Mouse (Mus musculus): ENCODE measurements around the gene Sstr3.

Gene Sstr3

DNA sequence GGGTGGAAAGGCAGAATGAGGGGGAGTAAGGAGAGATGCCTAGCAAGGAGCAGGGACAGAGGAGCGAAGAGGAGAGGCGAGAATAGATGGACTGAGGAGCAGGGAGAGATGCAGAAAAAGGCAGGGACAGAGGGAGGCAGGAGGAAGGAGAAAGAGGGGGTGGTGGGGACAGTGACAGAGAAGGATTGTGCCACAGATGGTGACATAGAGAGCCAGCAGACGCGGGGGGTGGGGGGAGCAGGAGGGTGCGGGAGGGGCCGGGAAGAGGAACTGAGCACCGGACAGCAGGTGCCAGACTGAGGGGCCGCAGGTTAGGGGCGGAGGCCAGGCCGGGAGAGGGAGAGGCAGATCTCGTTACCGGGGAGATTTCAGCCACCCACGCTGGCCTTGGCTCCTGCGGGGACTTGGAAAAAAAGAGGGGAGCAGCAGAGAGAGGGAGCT, at the start of gene Sstr3:
TSS of gene Sstr3 (minus strand) at position 125 of the 441 bp plus-strand sequence.
- DNase-seq (ENCODE audit: low spot score in 2 of 2) = no peak

DNA sequence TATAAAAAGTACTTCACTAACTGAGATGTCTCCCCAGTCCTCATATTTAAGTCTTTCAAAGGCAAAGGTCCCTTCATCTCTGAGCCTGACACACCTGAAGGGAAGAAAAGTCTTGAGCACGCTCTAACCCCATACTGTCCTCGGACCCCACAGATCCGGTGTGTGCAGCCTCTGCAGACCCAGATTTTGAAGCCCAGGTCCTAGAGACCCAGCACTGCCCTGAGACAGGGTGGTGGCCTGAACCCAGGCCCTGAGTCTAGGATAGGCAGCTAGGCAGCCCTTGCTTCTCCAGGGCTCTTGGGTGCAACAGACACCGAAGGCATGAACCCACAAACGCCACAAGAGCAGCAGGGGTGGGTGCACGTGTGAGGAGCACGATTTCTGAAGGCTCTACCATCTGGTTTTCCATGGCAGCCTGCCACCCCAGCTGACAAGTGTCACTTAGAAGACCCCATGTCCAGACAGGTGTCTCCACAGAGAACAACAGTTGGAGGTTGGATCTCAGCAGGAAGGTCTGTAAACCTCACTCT, 49.5 kb upstream of the Sstr3 start:
- no peak for DNase-seq (ENCODE audit: low spot score in 2 of 2)

DNA sequence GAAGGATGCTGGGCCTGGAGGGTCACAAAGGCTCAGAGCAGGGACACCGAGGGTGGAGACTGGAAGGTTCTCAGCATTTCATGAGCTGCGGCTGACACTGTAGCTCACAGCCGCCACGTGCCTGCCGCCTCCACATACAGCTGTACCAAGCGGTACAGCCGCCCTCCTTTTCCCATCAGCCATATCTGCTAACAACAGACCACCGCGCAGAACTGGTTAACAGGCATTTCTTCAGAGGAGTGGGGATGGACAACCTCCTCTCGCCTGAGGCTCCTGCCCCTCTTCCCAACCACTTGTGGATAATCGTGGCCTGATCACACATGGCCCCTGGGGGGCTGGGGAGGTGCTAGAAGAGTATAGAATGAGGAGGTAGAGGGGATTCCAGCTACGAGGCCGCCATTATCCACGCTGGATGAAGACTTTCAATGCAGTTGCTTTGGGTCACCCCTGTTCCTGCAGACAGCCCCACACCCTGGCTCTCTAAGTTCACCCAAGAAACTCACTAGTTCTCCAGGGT, 48.0 kb upstream of the Sstr3 start:
- DNase-seq (ENCODE audit: low spot score in 2 of 2) = no peak

DNA sequence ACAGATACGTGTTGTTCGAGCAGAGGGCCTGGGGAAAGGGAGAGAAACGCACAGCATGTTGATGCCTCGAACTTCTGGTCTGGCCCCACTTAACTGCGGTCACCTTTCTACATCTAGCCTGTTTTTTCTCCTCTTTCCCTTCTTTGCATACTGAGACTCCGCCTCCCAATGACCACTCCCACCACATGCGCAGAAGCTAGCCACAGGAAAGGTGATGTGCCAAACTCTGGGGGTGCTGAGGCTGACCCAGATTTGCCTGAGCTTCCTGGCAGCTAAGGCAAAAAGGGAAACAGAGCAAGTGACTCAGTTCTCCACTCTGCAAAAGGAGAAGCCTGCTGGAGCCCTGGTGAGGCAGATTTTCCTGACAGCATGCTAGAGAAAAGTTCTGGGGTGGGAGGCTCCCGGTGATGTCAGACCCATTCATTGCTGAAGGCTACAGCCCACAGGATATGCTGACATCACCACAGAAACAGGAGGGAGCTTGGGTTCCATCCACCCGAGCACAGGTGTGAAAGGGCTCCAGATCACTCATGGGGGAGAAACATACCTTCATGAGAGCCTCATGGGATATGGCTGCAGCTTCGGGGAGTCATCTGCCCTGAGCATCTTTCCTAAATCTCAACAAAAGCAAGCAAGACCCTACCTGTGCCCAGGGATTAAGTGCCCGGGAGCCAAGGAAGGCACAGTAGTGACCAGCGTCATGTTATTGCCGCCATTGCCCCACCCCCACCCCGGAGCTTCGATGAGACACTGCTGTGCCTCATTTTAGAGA, 47.4 kb upstream of the Sstr3 start:
- no peak for DNase-seq (ENCODE audit: low spot score in 2 of 2)

DNA sequence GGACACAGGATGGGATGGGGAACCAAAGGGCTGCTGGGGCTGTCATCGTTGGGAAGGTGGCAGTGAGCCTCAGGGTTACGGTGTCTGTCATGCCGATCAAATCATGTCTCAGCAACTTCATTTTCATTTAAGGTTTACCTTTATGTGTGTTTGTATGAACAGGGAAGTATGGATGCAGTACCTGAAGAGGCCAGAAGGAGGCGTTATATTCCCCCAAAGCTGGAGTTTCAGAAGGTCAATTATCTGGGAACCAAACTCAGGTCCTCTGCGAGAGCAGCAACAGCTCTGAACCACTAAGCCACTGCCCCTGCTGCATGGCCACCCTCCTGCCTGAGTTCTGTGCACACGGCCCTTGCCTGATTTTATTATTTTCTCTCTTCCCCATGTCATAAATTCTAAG, 46.3 kb upstream of the Sstr3 start:
- no peak for DNase-seq (ENCODE audit: low spot score in 2 of 2)

DNA sequence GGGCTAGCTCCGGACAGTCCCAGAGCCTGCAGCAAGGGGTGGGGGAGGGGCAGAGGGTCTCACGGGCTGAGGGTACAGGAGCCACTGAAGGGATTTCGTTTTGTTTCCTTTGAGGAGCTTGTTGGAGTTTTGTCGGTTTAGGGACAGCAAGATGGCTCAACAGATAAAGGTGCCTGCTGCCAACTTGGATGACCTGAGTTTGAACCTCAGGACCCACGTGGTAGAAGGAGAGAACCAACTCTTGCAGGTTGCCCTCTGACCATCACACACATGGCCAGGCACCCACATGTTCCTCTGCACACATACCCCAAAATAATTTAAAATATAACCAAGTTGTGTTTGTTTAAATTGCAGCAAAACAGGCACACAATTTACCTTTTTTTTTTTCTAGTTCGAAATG, 45.5 kb upstream of the Sstr3 start:
- no peak for DNase-seq (ENCODE audit: low spot score in 2 of 2)

DNA sequence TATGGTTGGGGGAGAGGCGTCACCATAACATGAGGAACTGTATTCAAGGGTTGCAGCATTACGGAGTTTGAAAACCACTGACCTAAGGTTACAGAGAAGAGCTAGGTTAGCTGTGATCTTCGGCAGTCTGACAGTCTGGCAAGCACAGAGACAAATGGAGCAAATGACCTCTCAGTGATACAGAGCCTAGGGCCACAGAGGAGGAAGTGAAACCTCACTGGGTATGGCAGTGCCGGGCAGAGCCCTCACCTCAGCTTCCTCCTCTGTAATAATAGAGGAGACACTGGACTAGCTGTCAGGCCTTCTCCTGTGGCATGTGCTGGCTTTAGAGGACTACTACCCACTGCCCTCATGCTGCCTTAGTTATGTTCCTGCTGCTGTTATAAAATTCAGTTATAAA, 44.4 kb upstream of the Sstr3 start:
- no peak for DNase-seq (ENCODE audit: low spot score in 2 of 2)

DNA sequence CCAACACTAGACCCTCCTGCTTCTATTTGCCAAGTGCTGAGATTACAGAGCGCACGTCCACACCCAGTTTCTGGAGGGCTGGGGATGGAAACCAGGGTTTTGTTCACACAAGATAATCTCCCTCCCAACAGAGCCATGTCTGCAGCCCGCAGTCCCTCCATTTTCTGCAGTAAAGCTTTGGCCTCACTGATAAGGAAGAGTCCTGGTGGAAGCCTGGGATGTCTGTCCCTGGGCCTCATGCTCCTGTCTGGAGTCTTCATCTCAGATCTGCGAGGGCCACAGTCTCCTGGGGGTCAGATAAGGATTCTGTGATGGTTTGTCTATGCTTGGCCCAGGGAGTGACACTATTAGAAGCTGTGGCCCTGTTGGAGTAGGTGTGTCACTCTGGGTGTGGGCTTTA, 43.6 kb upstream of the Sstr3 start:
- DNase-seq (ENCODE audit: low spot score in 2 of 2) = no peak

DNA sequence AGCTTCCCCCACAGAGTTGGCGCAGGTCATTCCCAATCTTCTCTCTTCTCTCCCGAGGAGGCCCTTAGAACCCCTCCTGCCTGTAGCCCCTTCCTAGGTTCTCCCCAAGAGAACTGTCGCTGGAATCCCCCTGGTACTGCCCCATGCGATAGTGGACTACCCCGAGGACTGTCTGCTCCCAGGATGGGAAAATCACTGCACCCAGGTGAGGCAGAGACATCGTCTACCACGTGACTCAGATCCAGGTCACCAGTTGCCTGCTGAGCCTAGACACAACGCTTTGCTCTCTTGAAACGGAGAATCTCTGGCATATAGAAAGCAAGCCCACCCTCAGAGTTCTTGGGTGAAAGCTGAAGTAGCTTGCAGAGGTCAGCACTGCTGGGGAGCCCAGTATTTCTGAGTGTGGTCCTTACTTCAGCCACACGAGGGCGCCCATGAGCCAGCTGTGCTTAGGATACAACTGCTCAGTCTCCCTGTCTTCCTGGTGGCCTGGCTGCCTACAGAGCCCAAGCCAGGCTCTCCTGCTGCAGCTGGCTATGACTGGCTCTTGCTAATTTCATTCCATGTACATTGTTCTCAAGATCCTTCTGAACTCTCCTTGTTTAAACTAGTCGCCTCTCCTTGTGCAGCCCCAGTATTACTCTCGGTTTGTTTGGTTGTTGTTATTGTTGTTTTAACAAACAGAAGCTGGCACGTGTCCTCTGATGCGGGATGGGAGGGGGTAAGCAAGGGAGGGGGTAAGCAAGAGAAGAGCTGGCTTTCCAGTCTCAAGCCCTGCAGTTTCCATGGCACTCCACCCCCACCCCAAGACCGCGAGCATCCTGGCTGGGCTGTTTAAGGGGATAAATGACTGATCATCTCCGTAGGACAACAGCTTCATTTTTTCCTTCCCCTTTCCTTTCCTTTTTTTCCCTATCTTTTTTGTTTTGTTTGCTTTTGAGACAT, 42.8 kb upstream of the Sstr3 start:
- peak; percentile 77 to 89 for DNase-seq (ENCODE audit: low spot score in 2 of 2)

DNA sequence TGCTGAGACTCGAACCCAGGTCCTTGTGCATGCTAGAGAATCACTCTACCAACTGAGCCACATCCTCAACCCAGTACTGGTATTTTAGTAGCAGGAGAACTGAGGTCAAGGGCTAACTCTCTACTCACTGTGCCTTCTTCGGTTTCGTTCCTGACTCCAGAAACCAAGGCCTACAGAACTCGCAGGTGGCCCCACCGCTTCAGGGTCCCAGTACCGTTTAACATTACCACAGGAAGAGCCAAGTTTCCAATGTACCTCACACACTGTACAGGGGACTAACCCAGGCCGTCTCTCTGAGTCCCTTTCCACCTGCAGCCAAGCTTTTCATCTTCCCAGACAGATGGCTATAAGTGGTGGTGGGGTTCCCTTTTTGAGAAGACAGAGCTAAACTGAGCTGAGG, 40.9 kb upstream of the Sstr3 start:
- no peak for DNase-seq (ENCODE audit: low spot score in 2 of 2)

DNA sequence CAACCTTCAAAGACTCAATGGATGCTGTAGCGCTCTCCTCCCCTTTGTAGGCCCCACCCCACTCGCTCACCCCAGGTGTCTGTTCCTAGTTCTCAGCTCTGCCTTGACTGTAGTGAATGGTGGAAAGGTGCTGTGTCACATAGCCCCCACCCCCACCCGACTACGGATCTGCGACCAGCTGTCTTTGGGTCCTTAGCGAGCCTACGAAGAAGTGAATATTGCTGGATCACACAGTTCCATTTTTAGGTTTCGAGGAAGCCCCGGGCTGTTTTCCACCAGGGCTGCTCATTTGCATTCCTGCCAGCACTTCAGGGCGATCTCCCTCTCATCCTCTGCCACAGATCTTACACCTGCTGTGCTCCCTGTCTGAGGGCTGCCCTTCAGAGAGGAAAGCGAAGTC, 38.9 kb upstream of the Sstr3 start:
- DNase-seq (ENCODE audit: low spot score in 2 of 2) = no peak

DNA sequence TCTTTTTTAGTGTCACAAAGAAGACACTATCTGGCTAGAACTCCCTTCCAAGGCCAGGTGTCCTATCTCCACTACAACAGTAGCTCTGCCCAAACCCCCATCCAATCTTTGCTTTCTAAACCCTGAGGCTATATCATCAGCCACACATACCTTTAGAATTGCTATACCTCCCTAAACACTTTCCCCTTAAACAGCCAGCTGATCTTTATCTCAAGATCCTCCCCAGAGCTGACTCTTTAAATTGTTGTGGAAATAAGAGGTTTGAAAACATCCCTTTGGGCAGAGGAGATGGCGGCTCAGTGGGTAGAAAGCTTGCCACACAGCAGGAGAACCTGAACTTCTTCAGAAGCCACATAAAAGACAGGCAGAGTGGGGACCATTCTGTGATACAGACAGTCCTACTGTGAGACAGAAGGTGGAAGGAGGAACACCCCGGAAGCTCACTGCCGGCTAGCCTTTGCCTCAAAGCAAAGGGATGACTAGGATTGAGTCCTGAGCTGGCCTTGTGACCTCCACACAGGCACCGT, 31.9 kb upstream of the Sstr3 start:
- DNase-seq (ENCODE audit: low spot score in 2 of 2) = no peak

DNA sequence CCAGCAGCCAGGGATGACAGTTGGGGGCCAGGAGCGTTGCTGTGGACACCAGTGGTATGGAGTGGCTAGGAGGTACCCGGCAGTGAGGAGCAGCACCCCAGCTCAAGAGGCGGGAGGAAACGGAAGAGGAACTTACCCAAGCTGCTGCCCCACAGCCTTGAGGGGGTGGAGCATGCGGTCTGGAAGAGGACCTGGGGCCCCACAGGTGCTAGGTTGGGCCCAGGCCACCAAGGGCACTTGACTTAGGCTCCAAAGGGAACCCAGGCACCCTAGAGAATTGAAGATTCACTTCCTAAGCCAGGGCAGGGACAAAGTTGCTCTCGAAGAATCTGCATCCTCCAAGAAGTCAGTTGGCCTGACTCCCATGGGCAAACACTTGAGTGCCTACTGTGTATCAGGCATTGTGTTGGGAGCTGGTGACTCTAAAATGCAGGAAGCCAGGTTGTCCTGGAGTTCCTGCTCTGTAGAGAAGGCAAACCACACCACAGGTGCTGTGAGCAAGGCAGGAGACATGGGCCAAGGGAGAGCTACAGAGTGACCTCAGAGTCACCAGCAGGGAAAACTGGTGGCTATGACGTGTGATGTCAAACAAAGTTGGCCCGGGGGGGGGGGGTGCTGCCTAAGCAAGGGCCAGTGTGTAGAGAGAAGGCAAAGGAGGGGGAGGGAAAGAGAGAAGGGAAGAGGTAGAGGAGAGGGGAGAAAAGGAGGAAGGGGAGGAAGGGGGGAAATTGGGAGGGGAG, 28.3 kb upstream of the Sstr3 start, which contains the start of gene Rac2:
TSS of gene Rac2 (minus strand) at position 126 of the 740 bp plus-strand sequence.
- DNase-seq (ENCODE audit: low spot score in 2 of 2) = no peak

DNA sequence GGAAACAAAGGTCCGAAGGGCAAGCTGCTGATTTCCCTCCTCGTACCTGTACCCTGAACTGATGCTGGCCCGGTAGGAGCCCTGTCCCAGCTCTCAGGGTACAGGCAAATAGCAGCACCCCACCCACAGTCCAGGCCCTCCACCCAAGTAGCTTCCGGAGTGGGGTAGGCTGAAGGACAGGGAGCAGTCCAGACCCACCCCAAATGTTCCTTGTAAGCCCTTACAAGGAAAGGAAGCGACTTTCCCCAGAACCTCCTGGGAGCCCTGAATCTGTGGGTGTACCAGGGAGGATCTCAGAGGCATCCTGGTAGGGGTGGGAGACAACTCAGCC, 27.8 kb upstream of the Sstr3 start:
- DNase-seq (ENCODE audit: low spot score in 2 of 2) = no peak

DNA sequence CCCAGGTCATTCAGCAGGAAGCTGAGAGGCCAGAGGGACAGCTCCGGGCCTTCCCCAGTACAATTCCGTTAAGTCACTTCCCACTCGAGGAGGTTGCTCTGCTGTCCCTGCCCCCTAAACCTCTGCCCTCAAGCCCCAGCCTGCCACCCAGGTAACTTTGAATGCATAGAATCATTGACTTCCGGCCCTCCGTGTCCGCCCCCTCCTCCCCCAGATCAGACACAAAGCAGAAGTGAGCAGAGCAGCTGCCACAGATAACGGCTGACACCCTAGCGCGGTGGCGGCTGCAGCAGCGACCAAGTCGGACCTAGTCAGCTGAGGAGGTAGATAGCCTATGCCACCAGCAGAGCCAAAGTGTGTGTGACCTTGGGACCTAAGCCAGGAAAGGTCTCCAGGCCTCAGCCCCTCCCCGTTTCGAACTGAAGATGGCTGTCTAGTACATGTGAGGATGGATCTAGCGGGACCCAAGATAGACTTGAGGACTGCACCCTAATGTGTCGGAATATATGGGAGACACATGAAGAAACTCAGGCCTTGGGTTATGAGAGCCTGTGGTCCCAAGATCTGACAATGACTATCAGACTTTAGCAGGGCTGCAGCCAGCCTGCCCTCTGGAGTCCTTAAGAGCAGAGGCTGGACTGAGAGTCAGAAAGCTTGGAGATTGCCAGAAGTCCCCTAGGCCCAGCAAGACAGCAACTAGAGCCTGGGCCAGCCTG, 27.2 kb upstream of the Sstr3 start:
- no peak for DNase-seq (ENCODE audit: low spot score in 2 of 2)

DNA sequence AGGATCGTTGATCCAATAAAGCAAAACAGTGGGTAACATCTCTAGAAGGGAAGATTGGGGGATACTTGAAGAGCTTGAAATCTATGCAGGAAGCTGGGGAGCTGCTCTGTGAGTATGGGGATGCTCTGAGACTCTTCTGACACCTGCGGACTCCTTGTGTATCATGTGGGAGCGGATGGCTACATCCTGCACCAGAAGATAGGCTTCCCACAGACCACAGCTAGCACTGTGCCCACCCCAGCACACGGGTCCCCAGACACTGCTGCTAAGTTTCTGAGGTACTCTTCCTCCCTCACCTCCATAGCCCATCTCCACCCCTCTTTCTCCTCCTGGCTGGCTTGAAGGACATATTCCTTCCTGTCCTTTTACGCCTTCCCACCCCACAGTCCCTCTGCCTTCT, 25.7 kb upstream of the Sstr3 start:
- DNase-seq (ENCODE audit: low spot score in 2 of 2) = no peak

DNA sequence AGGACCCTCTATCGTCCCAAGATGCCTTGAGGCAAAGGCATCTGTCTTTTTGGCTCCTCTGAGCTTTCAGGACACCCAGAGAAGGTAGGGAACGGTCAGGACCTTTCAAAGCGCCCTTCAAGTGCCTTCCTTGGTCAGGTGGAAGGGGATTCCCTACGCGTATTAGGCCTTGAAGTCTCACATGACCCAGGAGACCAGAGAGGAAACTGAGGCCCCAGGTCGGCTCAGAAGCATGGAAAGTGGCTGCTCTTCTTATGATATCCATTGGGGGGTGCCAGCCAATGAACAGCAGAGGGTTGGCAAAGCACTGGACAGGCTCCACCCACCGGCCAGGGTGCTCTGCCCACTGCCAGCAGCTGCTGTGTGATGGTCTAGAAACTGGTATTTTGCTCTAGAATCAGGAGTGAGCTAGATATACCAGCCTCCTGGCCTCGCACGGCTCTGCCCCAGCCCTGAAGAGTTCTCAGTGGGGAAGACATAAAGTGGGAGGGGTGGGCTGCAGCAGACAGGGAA, 23.2 kb upstream of the Sstr3 start:
- no peak for DNase-seq (ENCODE audit: low spot score in 2 of 2)

DNA sequence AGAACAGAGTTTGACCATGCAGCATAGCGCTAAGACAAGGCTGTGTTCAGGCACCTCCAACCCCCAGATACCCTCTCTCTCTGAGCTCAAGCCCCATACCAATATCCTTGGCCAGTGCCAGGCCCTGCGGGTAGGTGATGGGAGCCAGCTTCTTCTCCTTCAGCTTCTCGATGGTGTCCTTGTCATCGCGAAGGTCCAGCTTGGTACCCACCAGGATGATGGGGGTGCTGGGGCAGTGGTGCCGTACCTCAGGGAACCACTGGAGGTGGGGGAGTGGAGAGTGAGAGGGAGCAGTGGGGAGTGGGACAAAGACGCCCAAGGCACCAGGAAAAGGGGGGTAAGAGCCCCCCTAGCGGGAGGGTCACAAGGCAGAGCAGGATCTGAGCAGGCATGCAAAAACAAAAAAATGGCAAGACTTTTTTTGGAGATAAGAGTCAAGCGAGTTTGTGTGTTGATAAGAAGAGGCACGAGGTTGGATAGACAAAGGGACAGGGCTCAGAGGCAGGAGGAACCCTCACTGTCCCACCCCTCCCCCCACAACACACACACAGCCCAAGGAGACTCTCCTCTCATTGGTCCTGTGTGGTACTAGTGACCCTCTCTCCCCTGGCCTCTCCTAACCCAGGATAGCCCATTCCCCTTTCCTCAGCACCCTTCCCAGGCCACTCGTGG, 20.4 kb upstream of the Sstr3 start:
- DNase-seq (ENCODE audit: low spot score in 2 of 2) = no peak

DNA sequence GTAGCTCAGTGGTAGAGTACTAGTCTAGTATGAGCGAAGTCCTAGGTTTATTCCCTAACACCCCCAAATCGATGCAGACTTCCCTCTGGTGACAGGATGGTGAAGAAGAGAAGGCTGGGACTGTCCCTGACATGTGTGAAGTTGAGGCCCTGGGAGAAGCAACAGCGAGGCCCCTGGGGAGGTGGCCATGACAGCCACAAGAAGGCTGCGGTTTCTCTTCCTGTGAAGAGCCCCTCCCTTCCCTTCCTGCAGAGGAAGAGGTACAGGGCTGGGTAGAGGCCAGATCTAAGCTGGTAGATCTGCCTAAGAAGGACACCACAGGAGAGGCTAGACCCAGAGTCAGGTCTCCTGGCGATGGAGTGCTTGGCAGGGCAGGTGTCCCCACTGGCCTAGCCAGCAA, 19.5 kb upstream of the Sstr3 start:
- no peak for DNase-seq (ENCODE audit: low spot score in 2 of 2)

DNA sequence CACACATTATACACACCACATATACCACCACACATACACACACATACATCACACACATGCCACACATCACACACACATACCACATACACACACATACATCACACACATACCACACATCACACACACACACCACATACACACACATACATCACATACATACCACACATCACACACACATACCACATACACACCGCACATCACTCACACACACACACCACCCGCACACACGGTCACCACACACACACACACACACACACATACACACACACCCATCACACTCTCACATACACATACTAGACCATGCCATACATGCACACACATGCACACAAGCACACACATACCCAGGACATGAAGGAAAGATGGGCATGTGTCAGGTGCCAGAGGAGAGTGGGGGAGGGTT, 18.9 kb upstream of the Sstr3 start:
- DNase-seq (ENCODE audit: low spot score in 2 of 2) = no peak

Measured in frontal cortex, postnatal 14 days (tissue).